Mouse (Mus musculus): ENCODE measurements around the gene Scd2. TPM values are rescaled to one million over a fixed set of nuclear protein-coding genes. Genes with fewer than 3 reads are reported as not detected.
"Not testable (repeated sequence)": the region's sequence is repeated elsewhere in the genome, so short reads cannot be mapped to it uniquely, and the experiment has no call there.

Scd2 gene
- 30.1 and 39.6 TPM in 2 replicates for polyA plus RNA-seq (2012; rRNA removed)

DNA sequence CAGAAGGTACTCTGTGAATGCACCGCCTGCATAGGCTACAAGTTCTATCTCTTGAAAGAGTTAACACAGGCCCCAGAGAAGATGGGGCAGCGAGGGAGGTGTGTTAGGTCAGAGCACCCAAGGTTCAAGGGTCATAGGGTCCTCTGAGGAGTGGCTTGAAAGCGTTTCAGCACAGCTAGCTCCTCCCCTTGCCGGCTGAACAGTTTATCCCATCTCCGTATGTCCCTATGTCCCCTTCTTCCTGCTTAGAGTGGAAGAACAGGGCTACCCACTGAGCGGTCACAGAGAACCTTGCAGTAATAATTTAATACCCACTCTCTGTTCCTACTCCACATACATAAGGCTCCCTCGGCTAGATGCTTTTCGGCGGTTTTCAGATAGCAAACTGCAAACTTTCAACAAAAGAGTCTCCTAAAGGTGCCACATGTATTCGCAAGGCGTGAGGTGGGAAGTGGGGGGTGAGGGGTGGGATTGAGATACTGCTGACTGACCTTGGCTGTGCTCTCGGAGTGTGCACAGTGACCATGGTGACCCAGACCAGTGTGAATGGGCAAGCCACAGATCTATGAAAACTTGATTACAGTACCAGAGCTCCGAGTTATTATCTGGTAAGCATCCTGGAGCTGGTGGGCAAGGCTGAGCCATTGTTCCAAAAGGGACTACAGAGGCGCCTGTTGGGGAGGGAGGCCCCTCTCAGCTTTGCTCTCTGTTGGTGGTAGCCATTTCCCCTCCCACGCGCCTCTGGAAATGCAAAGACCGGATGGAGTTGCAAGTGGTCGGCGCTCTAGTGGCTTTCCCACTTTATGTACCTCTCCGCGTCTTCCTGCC, at the start of gene Scd2:
Gene Scd2, plus strand, starts transcription at position 734 of the 828 bp plus-strand sequence.
- WGBS: 10% methylated on average over 21 of the region's 21 CpGs
- Histone ChIP-seq H3K27ac (ENCODE audit: insufficient read depth, low read length) (peak within 1 kb of the TSS; percentile 60), H3K27me3 (ENCODE audit: control insufficient read depth, insufficient read depth, low read length) (no peaks in the 10 kb centered on the region), H3K4me3 (ENCODE audit: extremely low read depth, insufficient read depth, insufficient read length) (peak within 1 kb of the TSS; percentile 64), H3K4me1 (ENCODE audit: control insufficient read depth, insufficient read depth, insufficient read length) (peaks cover 15% of the 10 kb centered on the region; the same call in 1 of the 2 replicates), H3K36me3 (ENCODE audit: control insufficient read depth, insufficient read depth, low read length) (peaks cover 5% of the 10 kb centered on the region)
- TF ChIP-seq POLR2A (IDR thresholded peaks at IDR 0.05; ENCODE audit: low read depth, low read length) (no peak), CTCF (IDR thresholded peaks at IDR 0.05; ENCODE audit: extremely low read depth, insufficient read depth, insufficient read length, insufficient replicate concordance) (no peak)
- no peak for DNase-seq (ENCODE audit: low read depth in 1 of 2, low spot score in 2 of 2)

DNA sequence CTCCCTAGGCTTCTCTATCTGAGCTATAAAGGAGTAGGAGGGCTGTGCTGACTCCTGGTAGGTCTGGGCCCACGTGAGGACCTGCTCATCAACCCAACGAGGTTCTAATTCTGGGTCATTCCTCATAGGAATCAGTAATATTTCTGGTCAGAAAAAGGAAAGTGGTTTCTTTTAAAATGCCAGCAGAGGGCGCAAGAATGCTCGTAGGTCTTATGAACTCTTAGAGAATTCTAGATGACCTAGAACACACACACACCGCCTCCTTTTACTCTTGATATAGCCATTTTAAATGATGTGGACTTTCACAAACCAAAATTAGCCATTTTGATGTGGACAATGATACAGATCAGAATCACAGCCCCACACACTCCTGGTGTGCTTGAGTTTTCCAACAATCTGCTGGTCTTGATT, 47.7 kb upstream of the Scd2 start:
- TF ChIP-seq POLR2A (IDR thresholded peaks at IDR 0.05; ENCODE audit: low read depth, low read length): no peak
- no peak for TF ChIP-seq CTCF (IDR thresholded peaks at IDR 0.05; ENCODE audit: extremely low read depth, insufficient read depth, insufficient read length, insufficient replicate concordance)
- peaks cover 16% of the 10 kb centered on the region; the same call in 1 of the 2 replicates for H3K4me1 ChIP-seq (ENCODE audit: control insufficient read depth, insufficient read depth, insufficient read length)
- H3K27ac ChIP-seq (ENCODE audit: insufficient read depth, low read length): no peak overlapping the region
- peak; percentile 30 to 51 for DNase-seq (ENCODE audit: low read depth in 1 of 2, low spot score in 2 of 2)
- H3K27me3 ChIP-seq (ENCODE audit: control insufficient read depth, insufficient read depth, low read length): no peaks in the 10 kb centered on the region
- WGBS: 4% methylated on average over 5 of the region's 5 CpGs
- H3K36me3 ChIP-seq (ENCODE audit: control insufficient read depth, insufficient read depth, low read length): no peaks in the 10 kb centered on the region
- H3K4me3 ChIP-seq (ENCODE audit: extremely low read depth, insufficient read depth, insufficient read length): no peak overlapping the region

DNA sequence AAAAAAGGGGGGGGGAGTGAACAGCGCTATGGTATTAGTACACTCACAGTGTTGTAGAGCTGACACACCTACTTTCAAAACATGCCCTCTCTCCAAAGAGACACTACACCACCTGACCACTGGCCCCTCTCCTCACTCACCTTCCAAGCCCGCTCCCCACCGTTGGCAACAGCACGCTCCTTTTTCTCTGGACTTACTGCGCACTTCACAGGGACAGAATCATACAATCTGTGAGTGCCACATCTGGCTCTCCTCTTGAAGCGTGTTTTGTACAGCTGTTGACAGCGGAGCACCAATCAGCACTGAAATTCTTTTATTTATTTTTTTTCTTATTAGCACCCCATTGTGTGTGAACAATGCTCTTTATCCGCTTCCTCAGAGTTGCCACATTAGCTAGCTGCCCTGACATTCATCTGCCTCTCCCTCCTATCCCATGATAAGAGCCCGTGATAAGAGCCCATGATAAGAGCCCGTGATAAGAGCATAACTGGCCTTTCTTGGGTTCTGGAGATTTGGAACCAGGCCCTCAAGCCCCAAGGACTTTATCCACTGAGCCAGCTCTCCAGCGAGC, 47.0 kb upstream of the Scd2 start:
- Histone ChIP-seq H3K27me3 (ENCODE audit: control insufficient read depth, insufficient read depth, low read length) (no peaks in the 10 kb centered on the region), H3K4me1 (ENCODE audit: control insufficient read depth, insufficient read depth, insufficient read length) (peaks cover 18% of the 10 kb centered on the region; the same call in 1 of the 2 replicates), H3K36me3 (ENCODE audit: control insufficient read depth, insufficient read depth, low read length) (no peaks in the 10 kb centered on the region), H3K27ac (ENCODE audit: insufficient read depth, low read length) (no peak overlapping the region), H3K4me3 (ENCODE audit: extremely low read depth, insufficient read depth, insufficient read length) (no peak overlapping the region)
- DNase-seq (ENCODE audit: low read depth in 1 of 2, low spot score in 2 of 2): no peak
- WGBS: 85% methylated on average over 11 of the region's 11 CpGs
- TF ChIP-seq CTCF (IDR thresholded peaks at IDR 0.05; ENCODE audit: extremely low read depth, insufficient read depth, insufficient read length, insufficient replicate concordance) (no peak), POLR2A (IDR thresholded peaks at IDR 0.05; ENCODE audit: low read depth, low read length) (no peak)

DNA sequence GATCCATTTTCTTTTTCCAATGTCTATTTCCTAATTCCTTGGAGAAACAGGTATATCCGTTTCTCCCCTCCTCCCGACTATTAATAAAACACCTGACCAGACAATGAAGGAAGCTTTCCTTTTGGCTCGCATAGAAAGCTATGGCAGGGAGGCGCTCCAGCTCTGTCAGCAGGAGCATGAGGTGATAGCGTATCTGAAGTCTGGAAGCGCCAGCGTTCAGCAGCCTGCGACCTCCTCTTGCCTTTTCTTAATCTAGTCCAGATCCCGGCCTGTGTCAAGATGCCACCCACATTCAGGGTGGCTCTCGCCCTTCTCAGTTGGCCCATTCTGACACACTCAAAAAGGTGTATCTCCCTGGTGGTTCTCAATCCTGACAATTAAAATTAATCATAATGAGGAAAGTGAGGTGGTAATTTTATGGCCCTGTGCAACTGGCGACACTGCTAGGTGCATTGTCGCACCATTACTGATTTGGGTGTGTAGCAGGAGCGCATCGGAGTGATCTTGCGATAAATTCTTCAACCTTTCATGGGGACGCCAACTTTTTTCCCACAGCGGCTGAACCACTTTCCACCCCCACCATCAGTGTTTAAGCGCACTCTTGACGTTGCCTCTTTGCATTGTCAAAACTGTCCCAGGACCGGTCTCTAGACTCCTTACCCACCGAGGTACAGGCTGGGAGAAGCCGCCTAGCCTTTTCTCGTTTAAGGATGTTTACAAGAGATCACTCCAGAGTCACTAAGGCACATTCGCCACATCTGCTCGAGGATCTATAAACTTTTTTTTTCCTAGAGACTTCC, 46.0 kb upstream of the Scd2 start:
- no peaks in the 10 kb centered on the region for H3K36me3 ChIP-seq (ENCODE audit: control insufficient read depth, insufficient read depth, low read length)
- WGBS: 19% methylated on average over 25 of the region's 25 CpGs
- TF ChIP-seq POLR2A (IDR thresholded peaks at IDR 0.05; ENCODE audit: low read depth, low read length) (no peak), CTCF (IDR thresholded peaks at IDR 0.05; ENCODE audit: extremely low read depth, insufficient read depth, insufficient read length, insufficient replicate concordance) (no peak)
- peaks cover 23% of the 10 kb centered on the region; the same call in 1 of the 2 replicates for H3K4me1 ChIP-seq (ENCODE audit: control insufficient read depth, insufficient read depth, insufficient read length)
- H3K27me3 ChIP-seq (ENCODE audit: control insufficient read depth, insufficient read depth, low read length): no peaks in the 10 kb centered on the region
- H3K4me3 ChIP-seq (ENCODE audit: extremely low read depth, insufficient read depth, insufficient read length): peak overlapping the region; percentile 32
- no peak for DNase-seq (ENCODE audit: low read depth in 1 of 2, low spot score in 2 of 2)
- peak overlapping the region; percentile 72 for H3K27ac ChIP-seq (ENCODE audit: insufficient read depth, low read length)

DNA sequence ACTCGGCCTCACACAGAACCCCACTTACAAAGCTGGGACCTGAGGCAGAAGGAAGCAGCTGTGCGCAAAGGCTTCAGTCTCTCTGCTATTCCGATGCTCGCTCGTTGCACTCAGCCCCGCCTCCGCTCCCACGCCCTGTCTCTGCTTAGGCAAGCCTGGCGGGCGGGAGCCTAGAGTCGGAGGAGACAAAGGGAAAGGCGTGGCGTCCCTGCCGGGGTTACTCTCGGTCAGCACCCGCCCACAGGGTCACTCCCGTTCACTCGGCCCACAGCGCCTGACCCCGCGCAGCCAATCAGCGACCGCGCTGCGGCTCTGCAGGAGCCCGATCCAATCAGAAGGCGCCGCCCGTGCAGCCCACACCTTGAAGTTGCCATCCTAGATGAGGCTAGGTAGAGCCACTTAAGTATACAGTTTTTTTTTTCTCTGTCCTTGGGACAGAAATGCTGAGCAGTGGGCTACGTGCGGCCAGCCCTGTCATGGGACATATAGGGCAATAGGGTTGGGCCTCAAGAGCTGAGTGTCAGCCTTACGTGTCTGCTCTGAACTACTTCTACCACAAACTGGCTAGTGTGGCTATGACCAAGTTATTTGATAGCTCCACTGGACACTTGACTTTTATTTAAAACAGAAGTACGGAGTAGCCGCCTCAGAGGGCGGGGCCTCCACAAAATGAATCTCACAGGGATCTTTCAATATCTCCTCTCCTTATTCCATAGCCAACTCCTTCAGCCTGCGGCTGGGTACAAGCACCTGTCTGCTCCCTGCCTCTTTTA, 45.2 kb upstream of the Scd2 start:
- Histone ChIP-seq H3K4me1 (ENCODE audit: control insufficient read depth, insufficient read depth, insufficient read length) (peaks cover 30% of the 10 kb centered on the region), H3K36me3 (ENCODE audit: control insufficient read depth, insufficient read depth, low read length) (no peaks in the 10 kb centered on the region), H3K27ac (ENCODE audit: insufficient read depth, low read length) (peak overlapping the region; percentile 78), H3K4me3 (ENCODE audit: extremely low read depth, insufficient read depth, insufficient read length) (peak overlapping the region; percentile 32; the same call in 1 of the 2 replicates), H3K27me3 (ENCODE audit: control insufficient read depth, insufficient read depth, low read length) (no peaks in the 10 kb centered on the region)
- peak; percentile 96 to 98 for DNase-seq (ENCODE audit: low read depth in 1 of 2, low spot score in 2 of 2)
- WGBS: 5% methylated on average over 36 of the region's 36 CpGs
- TF ChIP-seq CTCF (IDR thresholded peaks at IDR 0.05; ENCODE audit: extremely low read depth, insufficient read depth, insufficient read length, insufficient replicate concordance) (no peak), POLR2A (IDR thresholded peaks at IDR 0.05; ENCODE audit: low read depth, low read length) (peak; percentile 45; the same call in 1 of the 2 replicates)

DNA sequence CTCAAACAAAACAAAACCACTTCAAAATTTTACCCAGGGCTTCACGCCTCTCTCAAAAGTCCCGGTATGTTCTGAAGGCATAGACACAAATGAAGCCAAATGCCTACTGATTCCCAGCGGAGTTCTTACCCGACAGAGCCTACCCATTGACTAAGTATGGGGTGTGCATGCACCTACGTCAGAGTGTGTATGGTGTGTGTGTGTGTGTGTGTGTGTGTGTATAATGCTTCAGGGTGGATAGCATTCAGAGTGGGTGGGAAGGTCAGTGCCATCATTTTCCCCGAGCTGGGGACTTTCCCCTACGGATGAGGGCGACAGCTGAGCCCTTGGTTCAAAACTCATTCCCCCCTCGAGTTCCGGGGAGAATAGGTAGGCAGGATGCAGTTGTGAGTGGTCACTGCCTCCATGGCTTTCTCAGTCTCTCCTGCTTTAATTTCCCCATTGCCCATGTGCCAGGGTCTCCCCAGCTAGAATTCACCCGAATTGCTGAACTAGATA, 44.6 kb upstream of the Scd2 start:
- DNase-seq (ENCODE audit: low read depth in 1 of 2, low spot score in 2 of 2): no peak
- Histone ChIP-seq H3K4me1 (ENCODE audit: control insufficient read depth, insufficient read depth, insufficient read length) (peaks cover 37% of the 10 kb centered on the region), H3K4me3 (ENCODE audit: extremely low read depth, insufficient read depth, insufficient read length) (no peak overlapping the region), H3K36me3 (ENCODE audit: control insufficient read depth, insufficient read depth, low read length) (no peaks in the 10 kb centered on the region), H3K27ac (ENCODE audit: insufficient read depth, low read length) (peak overlapping the region; percentile 78), H3K27me3 (ENCODE audit: control insufficient read depth, insufficient read depth, low read length) (no peaks in the 10 kb centered on the region)
- no peak for TF ChIP-seq CTCF (IDR thresholded peaks at IDR 0.05; ENCODE audit: extremely low read depth, insufficient read depth, insufficient read length, insufficient replicate concordance)
- TF ChIP-seq POLR2A (IDR thresholded peaks at IDR 0.05; ENCODE audit: low read depth, low read length): no peak
- 68% methylated on average over 11 of the region's 11 CpGs for whole genome bisulfite sequencing

DNA sequence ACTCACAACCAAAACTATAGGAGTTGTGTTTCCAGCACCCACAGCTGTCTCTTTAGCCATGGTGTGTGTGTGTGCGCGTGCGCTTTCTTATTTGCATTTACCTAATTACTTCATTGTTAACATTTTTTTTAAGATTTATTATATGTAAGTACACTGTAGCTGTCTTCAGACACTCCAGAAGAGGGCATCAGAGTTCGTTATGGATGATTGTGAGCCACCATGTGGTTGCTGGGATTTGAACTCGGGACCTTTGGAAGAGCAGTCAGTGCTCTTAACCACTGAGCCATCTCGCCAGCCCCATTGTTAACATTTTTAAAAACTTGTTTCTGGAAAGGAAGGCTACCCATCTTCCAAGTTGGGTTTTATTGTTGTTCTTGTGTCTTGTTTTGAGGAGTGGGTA, 42.3 kb upstream of the Scd2 start:
- not testable (repeated sequence) for H3K36me3 ChIP-seq (ENCODE audit: control insufficient read depth, insufficient read depth, low read length); H3K27me3 ChIP-seq (ENCODE audit: control insufficient read depth, insufficient read depth, low read length); H3K4me3 ChIP-seq (ENCODE audit: extremely low read depth, insufficient read depth, insufficient read length); H3K27ac ChIP-seq (ENCODE audit: insufficient read depth, low read length); DNase-seq (ENCODE audit: low read depth in 1 of 2, low spot score in 2 of 2)
- peaks cover 42% of the 10 kb centered on the region for H3K4me1 ChIP-seq (ENCODE audit: control insufficient read depth, insufficient read depth, insufficient read length)
- WGBS: 87% methylated on average over 6 of the region's 6 CpGs

Data from spleen, adult 2 months (tissue).